Mouse (Mus musculus) v-Abl transformed pro-B cells (cell line): ENCODE results near the gene Cox11.

Experiments
- in situ Hi-C, 2 experiments: fragments of 400-800 bp; cut with MboI; formaldehyde crosslinking; loops; one replicate each; pipeline ENCODE4 v1.15.1; 2025; ENCODE audit not compliant: unreplicated experiment in 2 of 2

Gene Cox11

GRCm38 (mm10) chr11:90637440-90638311 lies at the start of gene Cox11, which contains the start of gene Stxbp4:
Gene Cox11 (plus strand): TSS chr11:90638173.
Gene Stxbp4 (minus strand): TSS chr11:90638084.
- in situ Hi-C loops: loop anchor here in 1 of 2 experiments (25.0 kb wide), 1 partner anchor 1550 kb away; no protein-coding TSS in a partner anchor

- in situ Hi-C loops: no loop called here
Measured at GRCm38 (mm10) chr11:90590996-90591395, 47.0 kb upstream of the Cox11 start.

GRCm38 (mm10) chr11:90595826-90596225 lies 42.1 kb upstream of the Cox11 start:
- in situ Hi-C loops: no loop called here

- in situ Hi-C loops: loop anchor here (25.0 kb wide), 2 partner anchors 1441 to 1491 kb away; no protein-coding TSS in a partner anchor
Measured at GRCm38 (mm10) chr11:90603066-90603465, 34.9 kb upstream of the Cox11 start.

- in situ Hi-C loops: loop anchor here (5.0 to 25.0 kb wide), 5 partner anchors 287 to 1500 kb away; partner anchors contain the start of gene Gm45716 (in 1 of the 2)
Measured at GRCm38 (mm10) chr11:90612118-90612517, 25.9 kb upstream of the Cox11 start.

- in situ Hi-C loops: loop anchor here (5.0 to 25.0 kb wide), 7 partner anchors 290 to 1502 kb away; partner anchors contain the start of gene Gm45716 (in 2 of the 2)
Measured at GRCm38 (mm10) chr11:90614743-90615142, 23.2 kb upstream of the Cox11 start.

- in situ Hi-C loops: loop anchor here (5.0 to 25.0 kb wide), 7 partner anchors 292 to 1504 kb away; partner anchors contain the start of gene Gm45716 (in 1 of the 2)
Measured at GRCm38 (mm10) chr11:90616431-90616830, 21.5 kb upstream of the Cox11 start.

- in situ Hi-C loops: loop anchor here (25.0 kb wide), 2 partner anchors 1460 to 1510 kb away; no protein-coding TSS in a partner anchor
Measured at GRCm38 (mm10) chr11:90622044-90622443, 15.9 kb upstream of the Cox11 start.

GRCm38 (mm10) chr11:90622500-90622899 lies 15.5 kb upstream of the Cox11 start:
- in situ Hi-C loops: loop anchor here (25.0 kb wide), 2 partner anchors 1460 to 1510 kb away; no protein-coding TSS in a partner anchor

GRCm38 (mm10) chr11:90623477-90623876 lies 14.5 kb upstream of the Cox11 start:
- in situ Hi-C loops: loop anchor here (25.0 kb wide), 2 partner anchors 1461 to 1511 kb away; no protein-coding TSS in a partner anchor

- in situ Hi-C loops: loop anchor here in 1 of 2 experiments (25.0 kb wide), 1 partner anchor 1538 kb away; no protein-coding TSS in a partner anchor
Measured at GRCm38 (mm10) chr11:90625174-90625573, 12.8 kb upstream of the Cox11 start.

GRCm38 (mm10) chr11:90627751-90628150 lies 10.2 kb upstream of the Cox11 start:
- in situ Hi-C loops: loop anchor here in 1 of 2 experiments (25.0 kb wide), 1 partner anchor 1540 kb away; no protein-coding TSS in a partner anchor

- in situ Hi-C loops: loop anchor here in 1 of 2 experiments (25.0 kb wide), 1 partner anchor 1545 kb away; no protein-coding TSS in a partner anchor
Measured at GRCm38 (mm10) chr11:90632480-90632879, 5.5 kb upstream of the Cox11 start.

GRCm38 (mm10) chr11:90634661-90635060 lies 3.3 kb upstream of the Cox11 start:
- in situ Hi-C loops: loop anchor here in 1 of 2 experiments (25.0 kb wide), 1 partner anchor 1547 kb away; no protein-coding TSS in a partner anchor

- in situ Hi-C loops: loop anchor here in 1 of 2 experiments (25.0 kb wide), 1 partner anchor 1551 kb away; no protein-coding TSS in a partner anchor
Measured at GRCm38 (mm10) chr11:90638312-90638830, 398 bp downstream of the Cox11 start.

GRCm38 (mm10) chr11:90649777-90650176 lies 11.8 kb downstream of the Cox11 start:
- in situ Hi-C loops: loop anchor here in 1 of 2 experiments (25.0 kb wide), 1 partner anchor 1562 kb away; no protein-coding TSS in a partner anchor

GRCm38 (mm10) chr11:90650231-90650885 lies 12.4 kb downstream of the Cox11 start:
- in situ Hi-C loops: no loop called here

GRCm38 (mm10) chr11:90652603-90653002 lies 14.6 kb downstream of the Cox11 start:
- in situ Hi-C loops: no loop called here

- in situ Hi-C loops: no loop called here
Measured at GRCm38 (mm10) chr11:90657527-90657926, 19.6 kb downstream of the Cox11 start.

- in situ Hi-C loops: no loop called here
Measured at GRCm38 (mm10) chr11:90660662-90661061, 22.7 kb downstream of the Cox11 start.
